Mouse (Mus musculus) kidney, adult 2 months (tissue): ENCODE results near the gene Sgf29.

ENCODE experiments used
- CTCF ChIP-seq: fragments of 200-500 bp; conservative IDR thresholded peaks from 2 replicates; pipeline ENCODE4 v1.5.1; 2011; ENCODE audit warnings: low read depth, mild to moderate bottlenecking, control low read depth, low read length, moderate library complexity, mixed read lengths; ENCODE audit not compliant: insufficient read depth, insufficient read length
- POLR2A ChIP-seq: fragments of 200-500 bp; IDR thresholded peaks from one replicate; pipeline ENCODE4 v1.6.1; 2011; ENCODE audit warnings: low read depth, low read length, control low read depth

DNA sequence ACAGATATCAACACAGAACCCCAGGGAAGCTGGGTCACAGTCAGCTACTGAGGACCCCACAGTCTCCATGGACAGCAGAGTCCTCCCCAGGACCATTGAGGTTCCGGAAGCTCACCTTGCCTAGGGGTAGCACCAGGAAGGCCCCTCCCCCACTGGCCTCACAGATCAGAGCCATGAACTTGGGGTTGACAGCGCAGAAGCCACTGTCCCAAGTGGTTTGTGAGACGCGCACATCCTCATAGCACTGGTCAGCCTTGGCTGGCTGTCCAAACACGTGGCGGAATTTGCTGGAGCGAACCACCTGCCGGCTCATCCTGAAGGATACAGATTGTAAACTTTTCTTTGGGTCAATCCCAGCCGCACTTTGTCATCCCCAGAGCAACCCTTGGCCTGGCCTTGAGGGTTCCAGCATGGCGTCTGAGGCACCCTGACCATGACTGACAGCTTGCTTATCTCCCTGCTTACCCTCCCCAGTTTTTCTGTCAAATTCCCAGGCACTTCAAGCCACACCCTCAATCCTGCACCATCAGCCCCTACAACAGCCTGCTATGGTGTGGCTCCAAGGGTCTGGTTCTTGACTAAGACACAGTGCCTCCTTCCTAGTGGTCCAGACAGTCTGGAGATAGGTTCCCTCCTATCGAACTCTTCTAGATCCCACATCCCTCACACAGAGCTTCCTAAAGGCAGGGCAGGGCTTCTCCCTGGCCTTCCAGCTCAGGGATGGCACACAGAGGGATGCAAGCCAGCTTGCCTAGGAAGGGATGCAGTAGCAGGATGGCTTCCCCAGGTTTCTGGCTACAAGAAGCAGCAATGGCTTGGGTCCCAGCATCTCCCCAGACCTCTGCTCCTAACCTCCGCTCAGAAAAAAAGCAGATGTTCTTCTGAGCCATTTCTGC, 54.0 kb downstream of the Sgf29 start:
- TF ChIP-seq POLR2A (no peak), CTCF (no peak)
